Mouse (Mus musculus): ENCODE results near the gene Ppp1r3e.

Ppp1r3e gene

GRCm38 (mm10) chr14:54877048-54877715, at the start of gene Ppp1r3e:
TSS of gene Ppp1r3e (minus strand) at chr14:54877550.
- in situ Hi-C loops (cut with MboI): no loop called here

GRCm38 (mm10) chr14:54926401-54927158, 49.2 kb upstream of the Ppp1r3e start:
- in situ Hi-C loops (cut with MboI): no loop called here

- in situ Hi-C loops (cut with MboI): no loop called here
Measured at GRCm38 (mm10) chr14:54925349-54926342, 48.3 kb upstream of the Ppp1r3e start, which contains the start of gene Efs. TSS of gene Efs (minus strand) at chr14:54926126.

- in situ Hi-C loops (cut with MboI): no loop called here
Measured at GRCm38 (mm10) chr14:54924641-54925348, 47.4 kb upstream of the Ppp1r3e start.

GRCm38 (mm10) chr14:54920076-54920685, 42.8 kb upstream of the Ppp1r3e start:
- in situ Hi-C loops (cut with MboI): no loop called here

- in situ Hi-C loops (cut with MboI): no loop called here
Measured at GRCm38 (mm10) chr14:54913343-54913742, 36.0 kb upstream of the Ppp1r3e start.

- in situ Hi-C loops (cut with MboI): no loop called here
Measured at GRCm38 (mm10) chr14:54912886-54913285, 35.5 kb upstream of the Ppp1r3e start, which contains the start of gene Slc22a17. TSS of gene Slc22a17 (minus strand) at chr14:54913132.

- in situ Hi-C loops (cut with MboI): no loop called here
Measured at GRCm38 (mm10) chr14:54912109-54912850, 34.9 kb upstream of the Ppp1r3e start.

- in situ Hi-C loops (cut with MboI): loop anchor here (10.0 kb wide), 1 partner anchor 106 kb away; the partner anchor contains the start of gene Ngdn
Measured at GRCm38 (mm10) chr14:54908682-54909081, 31.3 kb upstream of the Ppp1r3e start.

- in situ Hi-C loops (cut with MboI): loop anchor here (10.0 kb wide), 1 partner anchor 111 kb away; the partner anchor contains the start of gene Ngdn
Measured at GRCm38 (mm10) chr14:54903641-54904040, 26.3 kb upstream of the Ppp1r3e start.

GRCm38 (mm10) chr14:54900383-54900782, 23.0 kb upstream of the Ppp1r3e start:
- in situ Hi-C loops (cut with MboI): loop anchor here (10.0 kb wide), 1 partner anchor 114 kb away; the partner anchor contains the start of gene Ngdn

- in situ Hi-C loops (cut with MboI): no loop called here
Measured at GRCm38 (mm10) chr14:54897445-54897844, 20.1 kb upstream of the Ppp1r3e start.

- in situ Hi-C loops (cut with MboI): no loop called here
Measured at GRCm38 (mm10) chr14:54894296-54895151, 17.2 kb upstream of the Ppp1r3e start.

GRCm38 (mm10) chr14:54893651-54894181, 16.4 kb upstream of the Ppp1r3e start:
- in situ Hi-C loops (cut with MboI): no loop called here

GRCm38 (mm10) chr14:54892200-54892599, 14.8 kb upstream of the Ppp1r3e start, which contains the start of gene Pabpn1:
TSS of gene Pabpn1 (plus strand) at chr14:54892500.
- in situ Hi-C loops (cut with MboI): no loop called here

- in situ Hi-C loops (cut with MboI): no loop called here
Measured at GRCm38 (mm10) chr14:54885309-54885708, 8.0 kb upstream of the Ppp1r3e start.

GRCm38 (mm10) chr14:54884022-54884712, 6.8 kb upstream of the Ppp1r3e start:
- in situ Hi-C loops (cut with MboI): no loop called here
